Mouse (Mus musculus) embryo, embryonic 10.5 days (tissue): Measurements from ENCODE around the gene Hnrnpdl.

Source experiments
- DNase-seq: peaks from one replicate; pipeline ENCODE4 v3.0.0-alpha.2; 2015; ENCODE audit warnings: low spot score

Gene Hnrnpdl

GRCm38 (mm10) chr5:100005431-100005830, 34.0 kb downstream of the Hnrnpdl start:
- DNase-seq, result no peak

- DNase-seq, result no peak
These were observed 35.6 kb downstream of the Hnrnpdl start for GRCm38 (mm10) chr5:100003895-100004294.

DNA sequence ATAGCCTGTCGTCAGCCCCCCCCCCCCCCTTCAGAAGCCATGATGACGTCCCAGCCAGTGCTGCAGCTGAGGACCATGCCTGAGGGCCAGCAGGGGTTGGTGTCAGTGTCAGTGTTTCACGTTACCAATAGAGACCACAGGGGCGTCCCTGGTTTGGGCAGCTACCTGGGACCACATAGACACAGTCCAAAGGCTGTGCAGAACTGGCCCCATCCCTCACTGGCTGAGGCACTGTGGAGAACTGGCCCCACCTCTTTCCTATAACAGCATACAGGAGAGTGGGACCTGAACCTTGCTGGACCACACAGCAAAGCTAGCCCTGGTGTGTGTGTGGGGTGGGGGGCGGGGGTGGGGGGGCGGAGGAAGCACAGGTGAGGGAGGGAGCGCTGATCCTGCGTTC, 39.0 kb downstream of the Hnrnpdl start:
- no peak for DNase-seq

DNA sequence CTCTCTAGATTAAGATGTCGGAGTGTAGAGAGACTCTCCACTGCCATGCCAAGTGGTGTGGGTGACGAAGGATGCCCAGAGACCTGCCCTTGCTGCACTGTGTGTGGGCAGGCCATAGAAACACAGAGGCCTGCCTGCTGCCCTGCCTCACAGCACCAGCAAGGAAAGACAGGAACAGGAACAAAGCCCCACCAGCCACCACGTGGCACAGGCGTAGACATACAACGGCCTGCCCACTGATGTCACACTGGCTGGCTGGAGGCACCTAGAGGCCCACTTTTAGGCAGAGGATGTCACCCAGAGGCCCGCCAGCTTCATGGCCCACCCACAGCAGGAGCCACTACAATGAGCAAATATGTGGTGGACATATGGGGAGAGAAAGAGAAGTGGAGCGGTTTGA, 39.4 kb downstream of the Hnrnpdl start:
- DNase-seq, result no peak

- no peak for DNase-seq
These were observed 44.8 kb downstream of the Hnrnpdl start for GRCm38 (mm10) chr5:99994680-99995079.

DNA sequence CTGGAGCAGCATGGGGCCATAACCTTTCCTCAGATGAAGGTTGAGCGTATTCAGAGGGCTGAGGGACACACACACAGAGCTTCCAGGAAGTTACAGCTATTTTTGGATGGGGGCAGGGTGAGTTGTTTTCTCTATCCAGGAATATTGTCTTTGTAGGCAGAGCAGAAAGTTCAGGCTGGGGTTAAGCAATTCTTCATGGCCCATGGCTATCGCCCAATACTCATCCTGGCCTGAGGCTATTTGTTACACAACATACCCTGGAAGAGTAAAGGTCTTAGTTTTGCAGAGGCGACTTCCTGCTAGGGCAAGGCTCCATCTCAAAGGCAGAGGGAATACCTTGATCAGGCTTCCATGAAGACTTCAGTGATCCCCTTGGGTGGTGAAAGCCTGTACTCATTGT, 45.3 kb downstream of the Hnrnpdl start:
- no peak for DNase-seq
